Mouse (Mus musculus): ENCODE data around the gene Trip6.

The Trip6 gene

GRCm38 (mm10) chr5:137268131-137268910 lies 45.9 kb downstream of the Trip6 start:
- no peak for DNase-seq (ENCODE audit: low read depth, low spot score)

- no peak for DNase-seq (ENCODE audit: low read depth, low spot score)
These were observed 49.4 kb downstream of the Trip6 start for GRCm38 (mm10) chr5:137264787-137265186.

- no peak for DNase-seq (ENCODE audit: low read depth, low spot score)
These were observed 50.1 kb downstream of the Trip6 start for GRCm38 (mm10) chr5:137263897-137264720.
